ENCODE assay signal across 25 mouse cellular contexts in the genomic region with DNA sequence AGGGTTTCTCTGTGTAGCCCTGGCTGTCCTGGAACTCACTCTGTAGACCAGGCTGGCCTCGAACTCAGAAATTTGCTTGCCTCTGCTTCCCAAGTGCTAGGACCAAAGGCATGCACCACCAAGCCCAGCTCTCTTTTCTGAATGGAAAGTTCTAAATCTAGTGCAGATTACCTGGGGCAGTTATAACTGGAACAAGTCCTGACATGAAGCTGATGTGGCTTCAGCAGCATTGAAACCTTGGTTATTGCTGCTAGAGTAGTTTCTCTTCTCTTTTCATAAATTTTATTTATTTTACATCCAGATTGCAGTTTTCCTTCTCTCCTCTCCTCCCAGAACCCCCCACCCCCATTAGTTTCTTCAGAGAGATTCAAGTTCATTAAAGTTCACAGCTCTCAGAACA. TPM values are rescaled to one million over a fixed set of nuclear protein-coding genes. Genes with fewer than 3 reads are reported as not detected.
A peak's percentile ranks its signal among the peaks of the same experiment; 100 is the strongest.
DNase-seq lines count a peak whose midpoint lies in the region; ATAC-seq and TF ChIP-seq lines count a peak whose summit lies in the region.
"Had no signal": no experiment of that assay in that cellular context is flagged by ENCODE, and none has a peak within 500 bp of the region (broad histone marks: within the 10 kb centered on the region; RNA-seq: fewer than 3 reads in every experiment).

No protein-coding gene starts in this region.

- H3K4me2 ChIP-seq in embryonic facial prominence, embryonic 14.5 days (ENCODE audit: low read depth, low read length) = no peak overlapping the region
- H3K4me2 ChIP-seq in liver, embryonic 11.5 days = no peak overlapping the region
- H3K4me2 ChIP-seq: embryonic facial prominence, embryonic 15.5 days; forebrain, embryonic 12.5 days; forebrain, embryonic 15.5 days; heart, embryonic 11.5 days; hindbrain, embryonic 12.5 days; hindbrain, embryonic 15.5 days had no signal

- peaks cover 9% of the 10 kb centered on the region; the same call in 1 of the 2 replicates for H3K79me2 ChIP-seq in liver, adult 2 months (ENCODE audit: control insufficient read depth, insufficient read depth, low read length)

- H3K9me3 ChIP-seq in embryonic facial prominence, embryonic 14.5 days (ENCODE audit: control insufficient read depth, low read length) = no peaks in the 10 kb centered on the region
- H3K9me3 ChIP-seq in embryonic facial prominence, embryonic 10.5 days = no peaks in the 10 kb centered on the region
- H3K9me3 ChIP-seq in liver, embryonic 11.5 days (ENCODE audit: control insufficient read depth, low read length) = no peaks in the 10 kb centered on the region
- no peaks in the 10 kb centered on the region for H3K9me3 ChIP-seq in ES-E14 (ENCODE audit: control insufficient read depth, insufficient read depth, low read depth, low read length)
- H3K9me3 ChIP-seq: embryonic facial prominence, embryonic 15.5 days; forebrain, embryonic 12.5 days; forebrain, embryonic 15.5 days; hindbrain, embryonic 12.5 days; hindbrain, embryonic 15.5 days had no signal

- no peak for TF ChIP-seq CTCF in liver, adult 2 months (IDR thresholded peaks at IDR 0.05; ENCODE audit: low read depth, low read length)

- no peak overlapping the region; the same call in 1 of the 2 replicates for H3K27ac ChIP-seq in embryonic facial prominence, embryonic 14.5 days (replicated peaks; ENCODE audit: low read depth, low read length)
- H3K27ac ChIP-seq in embryonic facial prominence, embryonic 10.5 days (replicated peaks) = no peak overlapping the region
- H3K27ac ChIP-seq in liver, adult 2 months (replicated peaks; ENCODE audit: insufficient read depth, low read depth, low read length) = peak overlapping the region; percentile 92; the same call in 1 of the 2 replicates
- no peak overlapping the region for H3K27ac ChIP-seq in liver, embryonic 11.5 days (ENCODE audit: low read depth, low read length)
- H3K27ac ChIP-seq in ES-E14 (ENCODE audit: insufficient read depth, low read depth, low read length, poor library complexity, severe bottlenecking) = no peak overlapping the region; the same call in 1 of the 2 replicates
- H3K27ac ChIP-seq: forebrain, embryonic 12.5 days; forebrain, embryonic 15.5 days; gastrocnemius, adult 2 months; hindbrain, embryonic 12.5 days; hindbrain, embryonic 15.5 days had no signal

- no peak overlapping the region for H3K4me3 ChIP-seq in embryonic facial prominence, embryonic 14.5 days (ENCODE audit: low read depth, low read length)
- no peak overlapping the region for H3K4me3 ChIP-seq in embryonic facial prominence, embryonic 10.5 days
- no peak overlapping the region for H3K4me3 ChIP-seq in liver, adult 2 months (ENCODE audit: insufficient read depth, low read depth, low read length)
- H3K4me3 ChIP-seq in liver, embryonic 11.5 days (ENCODE audit: low read depth, low read length) = no peak overlapping the region
- peak overlapping the region in 1 of 2 experiments; percentile 53; a peak in 1 of 4 replicates for H3K4me3 ChIP-seq in ES-E14 (ENCODE audit: insufficient read depth in 1 of 2, low read depth in 1 of 2, low read length in 2 of 2, poor library complexity in 1 of 2, severe bottlenecking in 1 of 2)
- H3K4me3 ChIP-seq: embryonic facial prominence, embryonic 15.5 days; erythroblast, embryonic 14.5 days; forebrain, embryonic 12.5 days; forebrain, embryonic 15.5 days; gastrocnemius, adult 2 months; hindbrain, embryonic 12.5 days; hindbrain, embryonic 15.5 days had no signal

- no peak overlapping the region for H3K9ac ChIP-seq in embryonic facial prominence, embryonic 14.5 days (ENCODE audit: low read depth, low read length)
- no peak overlapping the region for H3K9ac ChIP-seq in liver, adult 2 months (ENCODE audit: low read depth, low read length)
- H3K9ac ChIP-seq in liver, embryonic 11.5 days (ENCODE audit: low read depth, low read length) = no peak overlapping the region
- peak overlapping the region; percentile 60; the same call in 1 of the 2 replicates for H3K9ac ChIP-seq in ES-E14 (ENCODE audit: insufficient read depth, low read depth, low read length, poor library complexity, severe bottlenecking)
- H3K9ac ChIP-seq: embryonic facial prominence, embryonic 15.5 days; forebrain, embryonic 12.5 days; forebrain, embryonic 15.5 days; hindbrain, embryonic 12.5 days; hindbrain, embryonic 15.5 days had no signal

- 0 out of 2 replicates have a peak, but pooled peaks cover 14% of the 10 kb centered on the region for H3K36me3 ChIP-seq in embryonic facial prominence, embryonic 14.5 days (ENCODE audit: control insufficient read depth, insufficient read depth, low read length)
- peaks cover 43% of the 10 kb centered on the region for H3K36me3 ChIP-seq in embryonic facial prominence, embryonic 10.5 days (replicated peaks)
- H3K36me3 ChIP-seq in liver, adult 2 months (ENCODE audit: control insufficient read depth, insufficient read depth, low read length) = no peaks in the 10 kb centered on the region
- H3K36me3 ChIP-seq in liver, embryonic 11.5 days (ENCODE audit: control insufficient read depth, insufficient read depth, low read length) = no peaks in the 10 kb centered on the region
- no peaks in the 10 kb centered on the region; the same call in 1 of the 2 replicates for H3K36me3 ChIP-seq in ES-E14 (ENCODE audit: control insufficient read depth, insufficient read depth, low read length, poor library complexity, severe bottlenecking)
- H3K36me3 ChIP-seq: forebrain, embryonic 15.5 days; hindbrain, embryonic 15.5 days had no signal

- TF ChIP-seq POLR2A in liver, adult 2 months (IDR thresholded peaks at IDR 0.05; ENCODE audit: extremely low read depth, insufficient read depth, low read length) = no peak

- H3K4me1 ChIP-seq in embryonic facial prominence, embryonic 14.5 days (ENCODE audit: control insufficient read depth, insufficient read depth, low read length) = peaks cover 7% of the 10 kb centered on the region
- no peaks in the 10 kb centered on the region for H3K4me1 ChIP-seq in embryonic facial prominence, embryonic 10.5 days
- H3K4me1 ChIP-seq in liver, adult 2 months (ENCODE audit: control insufficient read depth, insufficient read depth, low read length) = peaks cover 13% of the 10 kb centered on the region; the same call in 1 of the 2 replicates
- peaks cover 3% of the 10 kb centered on the region for H3K4me1 ChIP-seq in liver, embryonic 11.5 days (replicated peaks; ENCODE audit: control insufficient read depth, insufficient read depth, low read length)
- H3K4me1 ChIP-seq in ES-E14 (ENCODE audit: control insufficient read depth in 2 of 2, insufficient read depth in 2 of 2, low read length in 2 of 2, poor library complexity in 1 of 2) = peaks cover 0 to 4% of the 10 kb centered on the region in 2 experiments; a peak in 1 of 4 replicates
- H3K4me1 ChIP-seq: forebrain, embryonic 12.5 days; forebrain, embryonic 15.5 days; hindbrain, embryonic 12.5 days; hindbrain, embryonic 15.5 days had no signal

- WGBS in embryonic facial prominence, embryonic 14.5 days = 88% methylated on average over 1 of the region's 1 CpGs
- 96% methylated on average over 1 of the region's 1 CpGs for WGBS in embryonic facial prominence, embryonic 10.5 days
- 100% methylated on average over 1 of the region's 1 CpGs for WGBS in liver, adult 2 months
- WGBS in liver, embryonic 11.5 days = 100% methylated on average over 1 of the region's 1 CpGs

- no peaks in the 10 kb centered on the region for H3K27me3 ChIP-seq in embryonic facial prominence, embryonic 14.5 days (replicated peaks; ENCODE audit: control insufficient read depth, insufficient read depth, low read length)
- H3K27me3 ChIP-seq in embryonic facial prominence, embryonic 10.5 days (replicated peaks; ENCODE audit: low read depth, poor library complexity, severe bottlenecking) = no peaks in the 10 kb centered on the region
- no peaks in the 10 kb centered on the region for H3K27me3 ChIP-seq in liver, adult 2 months (ENCODE audit: control insufficient read depth, insufficient read depth, low read length)
- no peaks in the 10 kb centered on the region for H3K27me3 ChIP-seq in liver, embryonic 11.5 days (replicated peaks; ENCODE audit: control insufficient read depth, insufficient read depth, low read length)
- H3K27me3 ChIP-seq: embryonic facial prominence, embryonic 15.5 days; forebrain, embryonic 12.5 days; forebrain, embryonic 15.5 days; hindbrain, embryonic 12.5 days; hindbrain, embryonic 15.5 days had no signal

- peak; percentile 9 for DNase-seq in embryonic facial prominence, embryonic 14.5 days (ENCODE audit: low spot score)
- no peak for DNase-seq in embryonic facial prominence, embryonic 10.5 days (ENCODE audit: low spot score)
- no peak for DNase-seq in liver, adult 2 months (ENCODE audit: extremely low read depth, low read depth, low spot score)
- DNase-seq in liver, embryonic 11.5 days (ENCODE audit: low spot score) = no peak
- DNase-seq in ES-E14 (ENCODE audit: low read depth, low spot score) = no peak
- DNase-seq in spleen, postnatal 10 days (ENCODE audit: low spot score in 2 of 2) = no peak
- DNase-seq: adrenal gland, adult 2 months; adrenal gland, postnatal 25 days; B cell, adult 2 months; cerebellum, adult 11-12 months; cerebellum, adult 8-10 months; cerebellum, postnatal 10 days; cerebellum, postnatal 36 days; embryo, embryonic 11 days; gastrocnemius, postnatal 14 days; heart, adult 11 months had no signal

- ATAC-seq in embryonic facial prominence, embryonic 14.5 days (ENCODE audit: low read depth) = no peak
- ATAC-seq in liver, embryonic 11.5 days (replicated peaks; ENCODE audit: low FRiP score) = no peak
- no peak for ATAC-seq in frontal cortex, adult (ENCODE audit: low TSS enrichment)
- ATAC-seq: forebrain, embryonic 15.5 days had no signal

- in situ Hi-C loops in ES-E14 (cut with MboI; ENCODE audit: low sequenced_read_pairs in 2 of 2, unreplicated experiment in 2 of 2) = no loop called here

TF ChIP-seq in ES-E14, 5 proteins besides CTCF, POLR2A, EP300 and RAD21:
- TF ChIP-seq CHD2 (IDR thresholded peaks at IDR 0.05; ENCODE audit: low read depth, low read length) (no peak), ZNF384 (IDR thresholded peaks at IDR 0.05; ENCODE audit: low read depth, low read length) (no peak), ZC3H11A (IDR thresholded peaks at IDR 0.05; ENCODE audit: borderline replicate concordance, low read depth, low read length) (no peak), HCFC1 (IDR thresholded peaks at IDR 0.05; ENCODE audit: borderline replicate concordance, insufficient read depth, low read length) (no peak), MAFK (IDR thresholded peaks at IDR 0.05; ENCODE audit: insufficient read depth, low read depth, low read length) (no peak)

RNA-seq across cellular contexts. Expression of gene Zfp280d, which starts 14.4 kb away (rescaled TPM):
- polyA plus RNA-seq in embryonic facial prominence, embryonic 14.5 days (2014; fragmentation: Nextera tagmentation; extraction: Ambion mirVana) = 37.5 and 38.7 TPM in 2 replicates
- 50.3 and 53.0 TPM in 2 replicates for polyA plus RNA-seq in embryonic facial prominence, embryonic 10.5 days (2016; fragmentation: Nextera tagmentation; extraction: Ambion mirVana)
- total RNA-seq in liver, adult 2 months (2014; rRNA removed) = 19.9 and 26.0 TPM in 2 replicates
- 2.0 and 3.1 TPM in 2 replicates for polyA plus RNA-seq in liver, adult 2 months (2012; rRNA removed)
- polyA plus RNA-seq in liver, embryonic 11.5 days (2014; fragmentation: Nextera tagmentation; extraction: Ambion mirVana) = 33.5 and 36.0 TPM in 2 replicates
- 53.5 and 62.6 TPM in 2 replicates for total RNA-seq in ES-E14 (2012; rRNA removed)
